In the genomic region with DNA sequence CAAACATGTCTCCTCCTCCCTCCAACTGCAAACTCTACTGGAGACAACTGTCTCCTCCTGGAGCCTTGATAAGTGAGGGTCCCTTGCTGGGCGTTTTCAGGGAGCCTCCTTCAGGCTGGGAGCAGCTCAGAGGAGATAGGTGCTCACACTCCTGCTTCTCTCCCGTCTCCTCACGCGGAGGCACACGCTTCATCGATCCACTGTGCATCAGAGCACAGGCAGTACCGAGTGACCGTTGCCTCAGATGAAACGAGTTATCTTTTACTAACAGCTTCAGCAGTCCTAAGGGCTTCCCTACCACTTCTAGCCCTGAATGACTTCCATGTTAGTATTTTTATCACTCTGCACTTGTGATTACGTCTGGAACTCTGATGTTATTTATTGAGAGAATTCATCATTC, we compare ENCODE assay signal across 19 mouse cellular contexts. TPM values are rescaled to one million over a fixed set of nuclear protein-coding genes. Genes with fewer than 3 reads are reported as not detected.
A peak's percentile ranks its signal among the peaks of the same experiment; 100 is the strongest.
DNase-seq lines count a peak whose midpoint lies in the region; ATAC-seq and TF ChIP-seq lines count a peak whose summit lies in the region.
"Had no signal": no experiment of that assay in that cellular context is flagged by ENCODE, and none has a peak within 500 bp of the region (broad histone marks: within the 10 kb centered on the region; RNA-seq: fewer than 3 reads in every experiment).

No protein-coding gene starts in this region.

- H3K36me3 ChIP-seq in heart, embryonic 10.5 days = peaks cover 33% of the 10 kb centered on the region
- H3K36me3 ChIP-seq in testis, adult 2 months (ENCODE audit: control insufficient read depth, insufficient read depth, low read length) = no peaks in the 10 kb centered on the region
- peaks cover 33% of the 10 kb centered on the region for H3K36me3 ChIP-seq in liver, postnatal 0 days (replicated peaks; ENCODE audit: insufficient read depth, low read length)

- peaks cover 30% of the 10 kb centered on the region for H3K4me1 ChIP-seq in heart, embryonic 10.5 days
- H3K4me1 ChIP-seq in testis, adult 2 months (ENCODE audit: control insufficient read depth, insufficient read depth, low read length) = peaks cover 6% of the 10 kb centered on the region
- peaks cover 3% of the 10 kb centered on the region for H3K4me1 ChIP-seq in liver, postnatal 0 days (ENCODE audit: insufficient read depth)

- intact Hi-C loops in heart, postnatal 10 days (cut with DNase I) = no loop called here

- peak; percentile 72 for ATAC-seq in liver, postnatal 0 days
- ATAC-seq: lung, postnatal 0 days; Patski had no signal

- H3K4me2 ChIP-seq in liver, postnatal 0 days (ENCODE audit: low read depth, low read length) = no peak overlapping the region
- H3K4me2 ChIP-seq: forebrain, embryonic 12.5 days; heart, embryonic 13.5 days; hindbrain, embryonic 15.5 days; midbrain, embryonic 11.5 days had no signal

- DNase-seq in heart, embryonic 10.5 days (ENCODE audit: low spot score) = no peak
- no peak for DNase-seq in heart, postnatal 10 days
- DNase-seq in testis, postnatal 14 days (ENCODE audit: low spot score) = no peak
- no peak for DNase-seq in liver, postnatal 0 days
- no peak for DNase-seq in thymus, postnatal 10 days (ENCODE audit: low spot score in 2 of 2)
- no peak for DNase-seq in adrenal gland, postnatal 36 days
- DNase-seq: cerebellum, adult 11-12 months; heart, adult 11 months; kidney, postnatal 25 days; thymus, postnatal 25 days had no signal

- H3K27ac ChIP-seq in heart, embryonic 10.5 days = 0 out of 2 replicates have a peak overlapping the region, but pooled peaks have one; percentile 16
- no peak overlapping the region; the same call in 1 of the 2 replicates for H3K27ac ChIP-seq in testis, adult 2 months (ENCODE audit: control insufficient read depth, insufficient read depth, low read depth, low read length)
- peak overlapping the region; percentile 39; the same call in 1 of the 2 replicates for H3K27ac ChIP-seq in liver, postnatal 0 days (ENCODE audit: low read depth)
- H3K27ac ChIP-seq: forebrain, embryonic 12.5 days; heart, embryonic 13.5 days; hindbrain, embryonic 15.5 days; layer of hippocampus, adult 2 months; limb, embryonic 10.5 days had no signal

- TF ChIP-seq EP300 in liver, postnatal 0 days (IDR thresholded peaks at IDR 0.05; ENCODE audit: low read depth) = peak; percentile 40; the same call in 1 of the 2 replicates

- no peaks in the 10 kb centered on the region for H3K9me3 ChIP-seq in heart, embryonic 10.5 days
- no peaks in the 10 kb centered on the region for H3K9me3 ChIP-seq in liver, postnatal 0 days (ENCODE audit: low read length)
- H3K9me3 ChIP-seq: forebrain, embryonic 12.5 days; heart, embryonic 13.5 days; hindbrain, embryonic 15.5 days; limb, embryonic 10.5 days had no signal

- no peak overlapping the region for H3K4me3 ChIP-seq in heart, embryonic 10.5 days
- H3K4me3 ChIP-seq in testis, adult 2 months (ENCODE audit: control insufficient read depth, low read depth, low read length) = peak overlapping the region; percentile 7; the same call in 1 of the 2 replicates
- H3K4me3 ChIP-seq in liver, postnatal 0 days (ENCODE audit: low read depth, low read length) = no peak overlapping the region
- H3K4me3 ChIP-seq: forebrain, embryonic 12.5 days; heart, embryonic 13.5 days; hindbrain, embryonic 15.5 days; layer of hippocampus, adult 2 months; limb, embryonic 10.5 days had no signal

- TF ChIP-seq CTCF in testis, adult 2 months (IDR thresholded peaks at IDR 0.05; ENCODE audit: control insufficient read depth, insufficient read depth, insufficient replicate concordance, low read depth, low read length) = no peak
- TF ChIP-seq CTCF in liver, postnatal 0 days (IDR thresholded peaks at IDR 0.05; ENCODE audit: low read depth) = no peak

- 49% methylated on average over 10 of the region's 10 CpGs for WGBS in heart, embryonic 10.5 days
- 39% methylated on average over 10 of the region's 10 CpGs for WGBS in liver, postnatal 0 days (ENCODE audit: insufficient replicate concordance)

- no peaks in the 10 kb centered on the region for H3K27me3 ChIP-seq in heart, embryonic 10.5 days (ENCODE audit: insufficient read depth, poor library complexity, severe bottlenecking)
- no peaks in the 10 kb centered on the region for H3K27me3 ChIP-seq in testis, adult 2 months (ENCODE audit: control insufficient read depth, insufficient read depth, low read length)
- H3K27me3 ChIP-seq in liver, postnatal 0 days (ENCODE audit: insufficient read depth, low read length) = no peaks in the 10 kb centered on the region
- H3K27me3 ChIP-seq: forebrain, embryonic 12.5 days; heart, embryonic 13.5 days; hindbrain, embryonic 15.5 days; Patski had no signal

- no peak overlapping the region for H3K9ac ChIP-seq in liver, postnatal 0 days (replicated peaks)
- H3K9ac ChIP-seq: forebrain, embryonic 12.5 days; heart, embryonic 13.5 days; hindbrain, embryonic 15.5 days had no signal

- no peak for TF ChIP-seq POLR2A in testis, adult 2 months (IDR thresholded peaks at IDR 0.05; ENCODE audit: control insufficient read depth, low read depth, low read length)

RNA-seq across cellular contexts. Expression of a gene that starts 30.9 kb away (rescaled TPM):
- 13.8 and 16.6 TPM in 2 replicates for polyA plus RNA-seq in heart, embryonic 10.5 days (2016; fragmentation: Nextera tagmentation; extraction: Ambion mirVana)
- total RNA-seq in heart, postnatal 10 days (2021) = 10 to 100 TPM; 33.7 to 38.5 TPM
- 4.1 and 5.2 TPM in 2 replicates for polyA plus RNA-seq in testis, adult 2 months (2012; rRNA removed)
- polyA plus RNA-seq in liver, postnatal 0 days (2015; fragmentation: Nextera tagmentation; extraction: Ambion mirVana) = 10.8 and 11.5 TPM in 2 replicates
- 10 to 100 TPM; 48.2 to 56.2 TPM for total RNA-seq in adrenal gland, postnatal 36 days (2021)
